Mouse (Mus musculus) thymus, adult 2 months (tissue): ENCODE results near the gene B3galt6. TPM values are rescaled to one million over a fixed set of nuclear protein-coding genes. Genes with fewer than 3 reads are reported as not detected.

ENCODE experiments used
- DNase-seq: peaks from one replicate; pipeline ENCODE4 v3.0.0; 2021
- H3K27ac ChIP-seq: fragments of 200-500 bp; 2 replicates; pipeline ENCODE4 v1.5.1; 2012; ENCODE audit warnings: low read length, control low read depth; ENCODE audit not compliant: control insufficient read depth, insufficient read depth
- H3K27me3 ChIP-seq: fragments of 200-500 bp; 2 replicates; pipeline ENCODE4 v1.6.1; 2012; ENCODE audit warnings: mild to moderate bottlenecking, low read length, moderate library complexity, mixed read lengths; ENCODE audit not compliant: control insufficient read depth, insufficient read depth
- H3K36me3 ChIP-seq: fragments of 200-500 bp; 2 replicates; pipeline ENCODE4 v1.6.1; 2012; ENCODE audit warnings: mild to moderate bottlenecking, low read length, moderate library complexity; ENCODE audit not compliant: control insufficient read depth, insufficient read depth
- H3K4me1 ChIP-seq: fragments of 200-500 bp; replicated peaks from 2 replicates; pipeline ENCODE4 v1.6.1; 2012; ENCODE audit warnings: low read length; ENCODE audit not compliant: control insufficient read depth, insufficient read depth
- H3K4me3 ChIP-seq: fragments of 200-500 bp; 2 replicates; pipeline ENCODE4 v1.5.1; 2012; ENCODE audit warnings: mild to moderate bottlenecking, low read length, control low read depth, moderate library complexity; ENCODE audit not compliant: control insufficient read depth, insufficient read depth
- CTCF ChIP-seq: fragments of 200-500 bp; IDR thresholded peaks from 2 replicates; pipeline ENCODE4 v1.5.1; 2012; ENCODE audit warnings: mild to moderate bottlenecking, control low read depth, low read length, moderate library complexity, borderline replicate concordance; ENCODE audit not compliant: control insufficient read depth, poor library complexity, insufficient read depth; ENCODE audit errors: extremely low read depth
- POLR2A ChIP-seq: fragments of 200-500 bp; IDR thresholded peaks from 2 replicates; pipeline ENCODE4 v1.6.1; 2012; ENCODE audit warnings: mild to moderate bottlenecking, low read length, control low read depth, moderate library complexity; ENCODE audit not compliant: control insufficient read depth, poor library complexity, insufficient read depth; ENCODE audit errors: extremely low read depth
- WGBS: fragments of 180-500 bp; shearing (Covaris S2); methylation state at CpG from one replicate; pipeline ENCODE4 v1.1.7; 2018; 5-methylcytosine and 5-hydroxymethylcytosine counted together
- polyA plus RNA-seq: library from polyadenylated mRNA; depleted of rRNA; stranded (reverse); fragments of >200 nt; gene quantifications from 2 replicates; pipeline ENCODE4 v1.2.3, GENCODE M21; 2012; rRNA removed

Gene B3galt6
- 9.5 and 10.8 TPM in 2 replicates for polyA plus RNA-seq

DNA sequence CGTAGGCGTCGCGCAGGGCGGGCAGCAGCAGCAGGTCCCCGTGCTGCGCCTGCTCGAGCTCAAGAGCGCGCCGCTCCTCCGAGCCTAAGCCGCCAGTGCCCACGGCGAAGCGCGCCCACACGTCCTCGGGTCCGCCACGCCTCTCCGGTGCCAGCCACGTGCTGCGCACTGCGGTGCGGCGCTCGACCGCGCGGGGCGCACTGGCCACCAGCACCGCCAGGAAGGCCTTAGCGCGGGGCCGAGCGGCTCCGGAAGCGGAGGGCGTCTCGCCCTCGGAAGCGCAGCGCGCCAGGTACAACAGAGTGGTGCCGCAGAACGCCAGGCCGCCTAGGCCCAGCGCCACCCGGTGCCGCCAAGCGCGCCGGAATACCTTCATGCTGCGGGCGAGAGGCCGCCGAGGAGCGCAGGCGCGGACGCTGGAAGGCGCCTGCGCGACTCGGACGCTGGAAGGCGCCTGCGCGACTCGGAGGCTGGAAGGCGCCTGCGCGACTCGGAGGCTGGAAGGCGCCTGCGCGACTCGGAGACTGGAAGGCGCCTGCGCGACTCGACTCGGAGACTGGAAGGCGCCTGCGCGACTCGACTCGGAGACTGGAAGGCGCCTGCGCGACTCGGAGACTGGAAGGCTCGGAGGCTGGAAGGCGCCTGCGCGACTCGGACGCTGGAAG, at the start of gene B3galt6, which contains the start of gene Sdf4:
Gene B3galt6, minus strand, starts transcription at position 409 of the 665 bp plus-strand sequence.
Gene Sdf4, plus strand, starts transcription at position 632 of the 665 bp plus-strand sequence.
- peak within 1 kb of the TSS; percentile 63 for H3K4me3 ChIP-seq
- peaks cover 10% of the 10 kb centered on the region for H3K36me3 ChIP-seq
- TF ChIP-seq POLR2A = peak; percentile 54; the same call in 1 of the 2 replicates
- TF ChIP-seq CTCF = peak; percentile 99
- peaks cover 12% of the 10 kb centered on the region for H3K4me1 ChIP-seq
- no peaks in the 10 kb centered on the region for H3K27me3 ChIP-seq
- under 1% methylated on average over 99 of the region's 99 CpGs for WGBS
- H3K27ac ChIP-seq = peak within 1 kb of the TSS; percentile 67
- DNase-seq = peak; percentile 84

- no peak overlapping the region for H3K4me3 ChIP-seq
- H3K4me1 ChIP-seq = peaks cover 56% of the 10 kb centered on the region
- H3K36me3 ChIP-seq = no peaks in the 10 kb centered on the region
Measured at GRCm38 (mm10) chr4:156034901-156035300, 42.5 kb upstream of the B3galt6 start.

GRCm38 (mm10) chr4:156034301-156034700, 41.9 kb upstream of the B3galt6 start:
- WGBS = 90% methylated on average over 4 of the region's 4 CpGs
- Histone ChIP-seq H3K4me3 (no peak overlapping the region), H3K4me1 (peaks cover 56% of the 10 kb centered on the region), H3K27ac (no peak overlapping the region), H3K27me3 (no peaks in the 10 kb centered on the region; the same call in 1 of the 2 replicates), H3K36me3 (no peaks in the 10 kb centered on the region)
- DNase-seq = no peak
- TF ChIP-seq CTCF (no peak), POLR2A (no peak)

More at GRCm38 (mm10) chr4:156034901-156035300, 42.5 kb upstream of the B3galt6 start:
- 19% methylated on average over 25 of the region's 25 CpGs for WGBS
- no peak for DNase-seq
- Histone ChIP-seq H3K27ac (no peak overlapping the region), H3K27me3 (no peaks in the 10 kb centered on the region; the same call in 1 of the 2 replicates)
- no peak for TF ChIP-seq CTCF
- TF ChIP-seq POLR2A = no peak

- no peak for TF ChIP-seq POLR2A
- TF ChIP-seq CTCF = peak; percentile 43; the same call in 1 of the 2 replicates
- Histone ChIP-seq H3K4me3 (no peak overlapping the region), H3K4me1 (peaks cover 56% of the 10 kb centered on the region), H3K36me3 (no peaks in the 10 kb centered on the region; the same call in 1 of the 2 replicates), H3K27ac (peak overlapping the region; percentile 91), H3K27me3 (no peaks in the 10 kb centered on the region; the same call in 1 of the 2 replicates)
- peak; percentile 68 for DNase-seq
- WGBS = 24% methylated on average over 6 of the region's 6 CpGs
Measured at GRCm38 (mm10) chr4:156033476-156034119, 41.1 kb upstream of the B3galt6 start.

DNA sequence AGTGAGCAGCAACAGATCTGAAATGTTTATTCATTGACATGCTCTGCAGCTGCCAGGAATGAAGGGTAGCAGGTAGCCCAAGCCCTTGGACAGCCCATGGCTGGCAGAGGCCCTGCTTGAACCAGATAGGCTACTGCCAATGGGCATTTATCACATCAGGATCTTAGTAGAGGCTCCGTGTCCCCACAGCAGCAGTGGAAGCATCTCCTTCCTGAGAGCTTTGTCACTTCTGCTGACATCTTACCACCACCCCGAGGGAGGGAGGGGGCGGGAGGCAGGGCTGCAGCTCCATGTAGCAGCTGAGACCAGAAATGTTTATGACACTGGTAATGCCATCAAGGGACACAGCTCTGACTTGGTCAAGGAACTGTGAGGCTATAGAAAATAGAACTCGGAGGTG, 40.4 kb upstream of the B3galt6 start:
- TF ChIP-seq POLR2A = no peak
- no peak for TF ChIP-seq CTCF
- Histone ChIP-seq H3K27ac (peak overlapping the region; percentile 91), H3K36me3 (no peaks in the 10 kb centered on the region; the same call in 1 of the 2 replicates), H3K4me1 (peaks cover 56% of the 10 kb centered on the region), H3K27me3 (no peaks in the 10 kb centered on the region; the same call in 1 of the 2 replicates), H3K4me3 (no peak overlapping the region)
- 44% methylated on average over 4 of the region's 4 CpGs for WGBS
- peak; percentile 47 for DNase-seq

- 10% methylated on average over 24 of the region's 24 CpGs for WGBS
- peak; percentile 59 for DNase-seq
- H3K4me3 ChIP-seq = peak overlapping the region; percentile 37
- H3K27me3 ChIP-seq = no peaks in the 10 kb centered on the region; the same call in 1 of the 2 replicates
- TF ChIP-seq POLR2A (no peak), CTCF (no peak)
- peak overlapping the region; percentile 91 for H3K27ac ChIP-seq
- peaks cover 62% of the 10 kb centered on the region for H3K4me1 ChIP-seq
- H3K36me3 ChIP-seq = no peaks in the 10 kb centered on the region; the same call in 1 of the 2 replicates
Measured at GRCm38 (mm10) chr4:156031593-156032391, 39.3 kb upstream of the B3galt6 start.
